Mouse (Mus musculus) bone marrow, adult 2 months (tissue): ENCODE measurements around the gene H2-DMb1. TPM values are rescaled to one million over a fixed set of nuclear protein-coding genes. Genes with fewer than 3 reads are reported as not detected.

ENCODE experiments used
- H3K27ac ChIP-seq: fragments of 200-500 bp; 2 replicates; pipeline ENCODE4 v1.5.1; 2012; ENCODE audit warnings: low read depth, mild to moderate bottlenecking, control low read depth, inconsistent platforms, low read length; ENCODE audit not compliant: control insufficient read depth, poor library complexity, insufficient read depth
- H3K4me1 ChIP-seq: fragments of 200-500 bp; 2 replicates; pipeline ENCODE4 v1.6.1; 2011; ENCODE audit warnings: low read length; ENCODE audit not compliant: control insufficient read depth, insufficient read depth
- H3K4me3 ChIP-seq: fragments of 200-500 bp; replicated peaks from 2 replicates; pipeline ENCODE3; 2011; ENCODE audit warnings: mild to moderate bottlenecking, low read depth, low read length, control low read depth; ENCODE audit not compliant: control insufficient read depth
- CTCF ChIP-seq: fragments of 200-500 bp; IDR thresholded peaks from 2 replicates; pipeline ENCODE4 v1.5.1; 2011; ENCODE audit warnings: low read length, control low read depth; ENCODE audit not compliant: control insufficient read depth, insufficient read depth
- POLR2A ChIP-seq: fragments of 200-500 bp; IDR thresholded peaks from 2 replicates; pipeline ENCODE4 v1.6.1; 2011; ENCODE audit warnings: low read depth, mild to moderate bottlenecking, control low read depth, low read length, borderline replicate concordance; ENCODE audit not compliant: control insufficient read depth
- WGBS: fragments of 180-500 bp; shearing (Covaris S2); methylation state at CpG from one replicate; pipeline ENCODE4 v1.1.7; 2018; 5-methylcytosine and 5-hydroxymethylcytosine counted together
- polyA plus RNA-seq: library from polyadenylated mRNA; stranded (reverse); fragments of >200 nt; gene quantifications from 2 replicates; pipeline ENCODE4 v1.2.4, GENCODE M21; 2011; ENCODE audit warnings: low replicate concordance; ENCODE audit not compliant: missing spikeins, insufficient read depth, insufficient read length

Gene H2-DMb1
- polyA plus RNA-seq, 1 experiment, result 59.8 TPM

- WGBS, result under 1% methylated on average over 32 of the region's 32 CpGs
- H3K4me3 ChIP-seq, result peak overlapping the region; percentile 81
- peak overlapping the region; percentile 84 for H3K27ac ChIP-seq
- TF ChIP-seq CTCF (no peak), POLR2A (peak; percentile 68; the same call in 1 of the 2 replicates)
- peaks cover 2% of the 10 kb centered on the region; the same call in 1 of the 2 replicates for H3K4me1 ChIP-seq
These were observed 45.1 kb downstream of the H2-DMb1 start for GRCm38 (mm10) chr17:34197904-34198520.

GRCm38 (mm10) chr17:34198521-34198912 lies 45.6 kb downstream of the H2-DMb1 start:
- TF ChIP-seq CTCF (no peak), POLR2A (no peak)
- H3K27ac ChIP-seq, result peak overlapping the region; percentile 84
- H3K4me1 ChIP-seq, result peaks cover 2% of the 10 kb centered on the region; the same call in 1 of the 2 replicates
- peak overlapping the region; percentile 81 for H3K4me3 ChIP-seq
- under 1% methylated on average over 11 of the region's 11 CpGs for whole genome bisulfite sequencing

GRCm38 (mm10) chr17:34199050-34199619 lies 46.3 kb downstream of the H2-DMb1 start:
- Histone ChIP-seq H3K4me3 (peak overlapping the region; percentile 81), H3K4me1 (peaks cover 5% of the 10 kb centered on the region; the same call in 1 of the 2 replicates), H3K27ac (no peak overlapping the region)
- WGBS, result 20% methylated on average over 12 of the region's 12 CpGs
- TF ChIP-seq CTCF (no peak), POLR2A (no peak)

- TF ChIP-seq CTCF (no peak), POLR2A (no peak)
- Histone ChIP-seq H3K4me1 (peaks cover 5% of the 10 kb centered on the region; the same call in 1 of the 2 replicates), H3K4me3 (no peak overlapping the region), H3K27ac (no peak overlapping the region)
- 79% methylated on average over 10 of the region's 10 CpGs for WGBS
These were observed 47.2 kb downstream of the H2-DMb1 start for GRCm38 (mm10) chr17:34200047-34200446.

- Histone ChIP-seq H3K4me1 (peaks cover 5% of the 10 kb centered on the region; the same call in 1 of the 2 replicates), H3K27ac (no peak overlapping the region), H3K4me3 (no peak overlapping the region)
- 75% methylated on average over 16 of the region's 16 CpGs for WGBS
- TF ChIP-seq CTCF, result no peak
- no peak for TF ChIP-seq POLR2A
These were observed 48.1 kb downstream of the H2-DMb1 start for GRCm38 (mm10) chr17:34200772-34201505.

- 67% methylated on average over 7 of the region's 7 CpGs for WGBS
- Histone ChIP-seq H3K4me1 (peaks cover 5% of the 10 kb centered on the region; the same call in 1 of the 2 replicates), H3K27ac (no peak overlapping the region), H3K4me3 (no peak overlapping the region)
- no peak for TF ChIP-seq CTCF
- TF ChIP-seq POLR2A, result no peak
These were observed 48.7 kb downstream of the H2-DMb1 start for GRCm38 (mm10) chr17:34201506-34202055.

GRCm38 (mm10) chr17:34202760-34203442 lies 50.0 kb downstream of the H2-DMb1 start:
- 81% methylated on average over 4 of the region's 4 CpGs for WGBS
- H3K4me3 ChIP-seq, result no peak overlapping the region
- TF ChIP-seq CTCF, result no peak
- TF ChIP-seq POLR2A, result no peak
- peaks cover 7% of the 10 kb centered on the region; the same call in 1 of the 2 replicates for H3K4me1 ChIP-seq
- no peak overlapping the region for H3K27ac ChIP-seq
